Mouse (Mus musculus) kidney, adult 8-10 months (tissue): ENCODE results near the gene Bahcc1.

Source experiments
- DNase-seq, 2 experiments: peaks; one replicate each; pipeline ENCODE4 v3.0.0; 2022

Gene Bahcc1

GRCm38 (mm10) chr11:120298441-120299141, 65.8 kb downstream of the Bahcc1 start:
- DNase-seq = no peak

GRCm38 (mm10) chr11:120299484-120299883, 66.7 kb downstream of the Bahcc1 start:
- no peak for DNase-seq

DNA sequence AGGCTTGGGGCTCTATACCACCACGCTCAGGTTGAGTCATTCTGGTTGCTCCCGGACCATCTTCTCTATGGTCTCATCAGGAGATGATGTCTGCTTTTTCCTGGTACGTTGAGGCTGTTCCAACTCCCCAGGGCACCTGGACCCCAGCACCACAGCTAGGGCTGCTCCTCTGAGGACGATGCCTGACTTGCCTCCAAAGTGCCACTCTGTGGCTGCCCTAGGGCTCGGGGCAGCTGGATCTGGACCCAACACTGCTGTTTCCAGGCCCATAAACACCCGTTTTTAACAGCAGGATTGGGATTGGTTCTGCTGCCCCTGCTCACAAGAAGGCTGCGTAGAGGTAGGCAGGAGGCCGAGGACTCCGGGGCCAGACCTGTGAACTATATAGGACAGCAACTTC, 70.4 kb downstream of the Bahcc1 start:
- DNase-seq = no peak

GRCm38 (mm10) chr11:120303559-120304349, 71.0 kb downstream of the Bahcc1 start:
- DNase-seq = no peak

DNA sequence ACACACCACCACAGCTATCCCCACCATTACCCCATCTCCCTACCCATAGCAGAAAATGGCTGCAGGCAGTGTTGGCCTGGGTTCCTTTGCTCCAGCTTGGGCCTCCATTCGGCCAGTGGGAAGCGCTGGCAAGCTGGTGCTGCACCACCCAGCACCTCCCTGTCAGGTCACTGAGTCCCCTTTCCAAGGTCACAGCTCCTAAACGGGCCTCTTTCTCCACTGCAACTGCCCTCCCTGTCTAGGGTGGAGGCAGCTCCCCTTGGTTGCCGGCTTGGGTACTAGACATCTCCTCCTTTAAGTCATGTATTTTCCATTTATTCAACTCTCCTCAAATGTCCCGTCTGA, 71.6 kb downstream of the Bahcc1 start:
- DNase-seq = peak in 1 of 2 experiments; percentile 50

DNA sequence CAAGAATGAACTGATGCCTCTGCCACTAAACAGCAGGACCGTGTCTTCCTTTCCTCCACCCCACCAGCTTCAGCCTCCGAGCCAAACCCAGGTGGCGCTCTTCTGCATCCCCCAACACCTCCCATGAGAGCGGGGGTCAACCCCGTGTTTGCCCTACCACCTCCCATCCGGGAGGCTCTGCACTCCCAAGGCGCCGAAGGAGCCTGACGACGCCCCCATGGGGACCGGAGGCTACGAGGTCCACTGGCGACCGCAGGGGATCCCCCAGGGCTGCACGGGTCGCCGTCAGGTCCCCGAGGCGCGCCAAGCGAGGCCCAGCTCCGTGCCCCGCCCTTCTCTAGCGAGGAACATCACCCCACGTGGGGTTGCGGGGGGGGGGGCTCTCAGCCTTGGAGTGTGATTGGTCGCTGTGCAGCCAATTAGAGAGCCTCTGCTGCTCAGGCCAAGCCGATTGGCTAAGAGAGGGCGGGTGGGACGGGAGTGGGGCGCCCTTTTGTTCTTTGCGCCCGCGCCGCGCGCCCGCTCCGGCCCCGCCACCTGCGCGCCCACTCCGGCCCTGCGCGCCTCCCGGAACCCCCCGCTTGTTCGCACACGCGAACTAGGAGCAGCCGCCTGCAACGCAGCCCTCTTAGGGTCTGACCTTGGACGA, 72.3 kb downstream of the Bahcc1 start:
- peak; percentile 88 to 90 for DNase-seq

GRCm38 (mm10) chr11:120305535-120306365, 73.0 kb downstream of the Bahcc1 start:
- no peak for DNase-seq

- no peak for DNase-seq
Measured at GRCm38 (mm10) chr11:120306366-120307131, 73.8 kb downstream of the Bahcc1 start.

- no peak for DNase-seq
Measured at GRCm38 (mm10) chr11:120307132-120307413, 74.3 kb downstream of the Bahcc1 start.

GRCm38 (mm10) chr11:120307566-120308430, 75.1 kb downstream of the Bahcc1 start:
- peak; percentile 93 to 98 for DNase-seq

DNA sequence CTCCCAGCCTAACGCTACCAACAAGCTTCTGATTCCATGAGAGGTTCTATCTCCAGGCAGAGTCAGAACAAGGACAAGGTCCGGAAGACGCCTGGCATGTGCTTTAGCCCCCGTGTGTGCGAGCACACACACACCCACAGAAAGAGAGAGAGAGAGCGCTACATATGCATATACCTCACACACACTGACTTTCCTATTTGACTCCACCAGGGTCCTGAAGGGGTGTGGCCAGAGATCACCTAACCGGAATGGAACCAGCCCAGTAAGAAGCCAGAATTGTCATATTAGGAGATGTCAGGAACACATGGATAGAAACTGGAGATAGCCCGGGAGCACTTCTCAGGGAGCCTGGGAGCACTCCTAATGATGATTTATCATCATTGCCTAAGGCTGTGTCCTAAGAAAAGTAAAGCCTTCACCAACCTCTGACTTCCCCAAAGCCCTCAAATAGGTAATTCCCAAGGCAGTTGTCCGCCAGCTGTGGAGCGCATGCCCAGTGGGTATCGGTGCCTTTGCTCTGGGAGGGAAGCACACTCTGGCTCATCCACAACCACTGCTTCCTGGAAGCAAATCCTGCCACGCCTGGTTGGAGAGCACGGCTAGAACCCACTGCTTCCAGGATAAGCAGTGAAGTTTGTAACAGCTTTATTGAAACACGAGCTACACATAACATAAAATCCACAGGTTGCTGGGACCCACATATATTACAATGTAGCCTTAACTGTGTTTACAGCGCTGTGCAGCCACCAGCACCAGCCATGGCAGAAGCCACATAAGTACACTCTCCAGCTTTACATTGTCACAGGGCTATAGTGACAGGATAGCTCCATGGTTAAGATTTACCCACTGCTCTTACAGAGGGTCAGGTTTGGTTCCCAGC, 75.9 kb downstream of the Bahcc1 start:
- DNase-seq = no peak

DNA sequence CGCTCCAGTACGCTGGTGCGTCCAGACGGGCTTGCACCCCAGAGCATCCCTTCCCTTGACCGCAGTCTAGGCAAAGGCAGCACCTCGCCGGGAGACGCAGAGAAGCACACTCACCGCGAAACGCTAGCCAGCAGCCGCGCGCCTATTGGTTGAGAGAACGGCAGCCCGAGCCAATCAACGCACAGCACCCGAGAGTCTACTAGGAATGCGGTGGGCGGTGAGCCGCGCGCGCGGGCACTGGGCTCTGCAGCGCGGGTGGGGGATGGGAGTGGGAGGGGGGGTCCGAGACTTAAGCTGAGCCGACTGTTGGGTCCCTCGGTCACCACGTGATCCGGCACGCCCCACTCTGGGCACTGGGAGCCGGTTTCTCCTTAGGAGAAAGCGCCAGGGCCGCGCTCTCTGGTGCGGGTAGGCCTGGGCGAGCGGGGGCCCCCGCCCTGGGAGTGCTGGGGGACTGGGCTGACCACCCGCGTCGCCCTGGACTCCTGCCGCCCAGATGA, 78.1 kb downstream of the Bahcc1 start:
- peak; percentile 87 to 91 for DNase-seq

DNA sequence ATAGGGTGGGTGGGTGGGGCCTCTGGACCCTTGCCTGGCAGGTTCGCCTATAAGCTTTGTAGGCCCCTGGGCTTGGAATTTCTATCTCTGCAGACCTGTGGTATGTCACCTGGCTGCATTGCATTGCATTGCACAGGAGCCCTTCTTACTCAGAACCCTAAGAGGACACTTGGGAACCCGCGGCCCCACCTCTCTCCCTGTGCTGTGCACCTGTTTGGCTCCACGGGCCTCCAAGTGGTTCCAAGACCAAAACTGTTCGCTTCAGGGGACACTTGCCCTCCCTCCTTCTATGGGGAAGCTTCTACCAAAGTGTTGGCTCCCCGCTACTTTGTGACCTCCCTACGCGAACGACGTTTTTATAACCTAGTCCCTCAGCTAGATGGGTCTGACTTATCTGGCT, 78.8 kb downstream of the Bahcc1 start:
- DNase-seq = no peak

DNA sequence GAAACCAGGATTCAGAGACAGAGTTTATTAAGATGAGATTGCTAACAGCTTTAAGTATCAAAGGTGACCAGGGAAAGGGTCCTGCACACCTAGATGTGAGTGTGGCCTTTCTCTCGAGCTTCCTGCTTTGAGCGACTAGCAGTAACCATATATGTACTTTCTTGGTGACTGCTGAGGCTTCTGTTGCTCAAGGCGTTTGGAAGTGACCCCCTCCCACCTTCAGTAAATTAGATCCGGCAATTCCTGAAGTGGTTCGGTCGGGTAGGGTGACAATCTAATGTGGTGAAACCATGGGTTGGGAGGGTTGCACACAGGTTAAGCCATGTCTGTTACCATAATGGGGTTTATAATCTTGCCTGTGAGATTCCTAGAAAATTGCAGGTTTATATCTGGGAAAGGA, 79.3 kb downstream of the Bahcc1 start:
- no peak for DNase-seq

GRCm38 (mm10) chr11:120313906-120314685, 81.3 kb downstream of the Bahcc1 start:
- DNase-seq = no peak

- DNase-seq = no peak
Measured at GRCm38 (mm10) chr11:120314721-120315415, 82.1 kb downstream of the Bahcc1 start.

DNA sequence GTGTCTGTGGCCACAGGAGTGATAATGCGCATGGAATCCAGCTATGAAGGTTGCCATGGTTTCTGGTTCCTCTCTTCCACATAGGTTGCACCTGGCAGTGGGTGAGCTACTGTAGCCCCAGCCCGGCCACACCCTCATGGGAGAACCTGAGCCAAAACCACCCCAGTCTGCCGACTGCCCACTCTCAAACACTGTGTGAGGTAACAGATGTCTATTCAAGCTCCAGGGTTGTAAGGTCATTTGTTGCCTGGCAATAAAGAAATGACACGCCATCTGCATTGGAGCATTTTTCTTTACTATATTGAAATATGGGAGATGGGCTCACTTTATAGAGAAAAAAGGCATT, 82.6 kb downstream of the Bahcc1 start:
- DNase-seq = no peak

DNA sequence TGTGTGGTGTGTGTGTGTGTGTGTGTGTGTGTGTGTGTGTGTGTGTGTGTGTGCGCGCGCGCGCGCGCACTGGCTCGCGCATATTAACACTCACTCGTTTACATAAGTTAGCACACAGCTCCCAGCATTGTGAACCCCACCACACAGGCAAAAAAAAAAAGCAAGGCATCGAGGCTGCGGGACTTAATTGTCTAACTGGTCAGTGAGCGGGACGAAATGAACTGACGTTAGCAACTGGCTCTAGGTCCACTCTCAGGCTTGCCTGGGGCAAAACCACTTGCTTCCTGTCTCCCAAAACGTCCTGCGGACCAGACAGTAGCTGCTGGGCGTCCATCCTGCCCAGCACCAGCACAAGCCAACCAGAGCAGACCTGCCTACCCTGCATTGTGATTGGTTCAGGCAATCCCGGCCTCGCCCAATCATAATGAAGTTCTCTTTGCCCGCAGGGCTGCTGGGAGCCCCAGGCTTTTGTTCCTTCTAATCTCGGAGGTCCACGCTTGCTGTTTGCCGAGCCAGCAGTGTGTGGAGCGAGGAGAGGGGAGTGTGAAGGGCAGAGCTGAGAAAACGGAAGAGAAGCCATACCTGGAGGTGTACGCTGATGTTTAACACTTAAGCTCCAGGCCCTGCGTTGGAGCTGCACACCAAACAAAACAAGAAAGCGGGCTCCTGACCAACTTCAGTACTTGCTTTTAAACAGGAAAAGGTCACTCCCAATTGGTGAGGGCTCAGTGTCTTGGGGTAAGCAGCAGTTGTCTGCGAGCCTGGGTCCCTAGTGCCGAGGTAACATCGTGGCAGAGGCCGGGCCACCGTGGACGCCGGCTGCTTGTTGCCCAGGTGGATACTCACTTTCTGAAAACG, 83.3 kb downstream of the Bahcc1 start:
- DNase-seq = peak; percentile 95 to 96
